Mouse (Mus musculus) heart, postnatal 14 days (tissue): Measurements from ENCODE around the gene Traf2. TPM values are rescaled to one million over a fixed set of nuclear protein-coding genes. Genes with fewer than 3 reads are reported as not detected.
A peak's percentile ranks its signal among the peaks of the same experiment; 100 is the strongest.

Experiments used
- DNase-seq, 2 experiments: peaks; one replicate each; pipeline ENCODE4 v3.0.0; 2021 to 2022
- intact Hi-C: fragments of 180-260 bp; cut with DNase I; formaldehyde crosslinking; loops from one replicate; pipeline ENCODE4 v1.15.1; 2025
- total RNA-seq, 2 experiments: library from RNA; stranded (reverse); gene quantifications; 2 replicates each; pipeline ENCODE4 v1.2.3; 2021

Gene Traf2
- total RNA-seq, 2 experiments from 2014 or later = 16.6 to 16.7 TPM

GRCm38 (mm10) chr2:25500071-25500575 lies 46.6 kb downstream of the Traf2 start:
- intact Hi-C loops = no loop called here
- DNase-seq = no peak

DNA sequence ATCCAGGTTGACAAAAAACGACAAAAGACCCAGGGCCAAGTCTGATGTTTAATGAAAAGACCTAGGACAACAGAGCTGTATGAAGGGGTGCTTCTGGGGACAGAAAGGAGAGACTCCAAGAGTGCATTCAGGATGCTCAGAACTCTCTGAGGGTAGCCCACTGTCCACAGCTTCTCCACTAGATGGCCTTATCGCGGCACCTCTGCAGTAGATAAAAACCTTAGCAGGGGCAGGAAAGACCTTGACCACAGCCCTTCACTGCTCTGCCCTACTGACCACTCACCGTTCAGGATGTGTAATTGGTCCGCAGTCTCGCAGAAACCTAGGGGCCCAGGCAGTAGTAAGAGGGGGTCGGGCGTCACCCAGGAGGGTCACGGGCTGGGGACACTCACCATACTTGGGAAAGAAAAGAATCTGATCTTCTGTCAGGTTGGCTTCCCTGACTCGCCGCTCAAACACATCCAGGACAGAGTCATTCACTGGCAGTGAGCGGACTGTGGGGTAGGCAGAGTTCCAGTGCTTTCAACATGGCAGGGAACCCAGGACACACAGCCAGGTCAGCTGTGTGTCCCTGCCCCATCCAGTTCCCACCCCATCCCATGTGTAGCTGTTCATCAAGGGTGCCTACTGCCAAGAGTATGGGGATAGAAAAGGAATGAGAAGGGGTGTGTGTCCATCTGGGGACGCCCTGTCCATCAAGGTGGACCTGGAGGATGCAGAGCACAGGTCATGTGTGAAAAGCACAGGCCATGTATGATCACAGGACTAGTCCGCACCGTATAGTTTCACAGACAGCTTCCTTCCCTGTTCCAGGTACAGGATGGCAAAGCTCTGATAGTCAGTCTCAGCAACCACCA lies 47.9 kb downstream of the Traf2 start:
- intact Hi-C loops = no loop called here
- DNase-seq = no peak

GRCm38 (mm10) chr2:25497846-25498575 lies 48.7 kb downstream of the Traf2 start:
- no peak for DNase-seq
- intact Hi-C loops = no loop called here

- intact Hi-C loops = no loop called here
These were observed 50.3 kb downstream of the Traf2 start for GRCm38 (mm10) chr2:25496462-25496861.

GRCm38 (mm10) chr2:25493476-25493961 lies 53.2 kb downstream of the Traf2 start, which contains the start of gene Lcn12:
Gene Lcn12, minus strand, starts transcription at chr2:25493911.
- intact Hi-C loops = no loop called here
- DNase-seq = no peak

More at GRCm38 (mm10) chr2:25496462-25496861, 50.3 kb downstream of the Traf2 start:
- no peak for DNase-seq

DNA sequence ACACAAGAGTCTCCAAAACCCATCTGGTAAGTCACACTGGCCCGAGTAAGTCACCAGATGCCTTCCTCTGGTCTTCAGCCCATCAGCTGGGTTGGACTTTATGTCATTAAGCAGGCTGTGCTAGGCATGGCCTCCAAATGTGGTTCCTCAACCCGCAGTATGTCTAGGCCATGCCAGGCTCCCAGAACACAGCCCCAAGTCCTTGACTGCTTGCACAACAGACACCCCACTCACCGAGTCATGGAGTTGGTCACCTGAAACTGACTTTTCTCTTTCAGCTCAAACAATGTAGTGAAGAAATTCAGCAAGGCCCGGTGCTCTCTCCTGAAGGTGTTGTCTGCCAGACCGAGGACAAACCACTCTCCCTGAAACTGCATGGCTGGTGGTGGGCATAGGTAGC lies 53.8 kb downstream of the Traf2 start:
- DNase-seq = no peak
- intact Hi-C loops = no loop called here

DNA sequence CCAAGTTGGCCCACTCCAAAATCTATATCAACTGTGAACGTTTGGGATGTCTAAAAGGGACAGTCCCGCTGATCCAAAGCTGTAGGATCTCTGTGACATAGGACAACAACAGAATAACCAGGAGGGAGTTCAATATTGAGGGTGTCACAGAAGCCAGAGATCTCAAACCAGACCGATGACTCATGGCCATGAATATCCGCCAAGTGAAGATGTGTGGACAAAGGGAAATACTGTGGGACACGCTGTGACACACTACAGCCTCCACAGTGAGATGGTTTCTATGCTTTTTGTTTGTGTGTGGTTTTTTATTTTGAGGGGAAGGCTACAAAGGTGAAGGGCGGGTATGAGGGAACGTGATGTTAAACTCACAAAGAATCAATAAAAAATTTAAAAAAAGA lies 58.1 kb downstream of the Traf2 start:
- no peak for DNase-seq
- intact Hi-C loops = no loop called here

GRCm38 (mm10) chr2:25487965-25488670 lies 58.6 kb downstream of the Traf2 start:
- DNase-seq = no peak
- intact Hi-C loops = no loop called here

- no peak for DNase-seq
These were observed 61.7 kb downstream of the Traf2 start for GRCm38 (mm10) chr2:25484901-25485647.

GRCm38 (mm10) chr2:25482969-25483368 lies 63.8 kb downstream of the Traf2 start:
- intact Hi-C loops = loop anchor here (1.0 kb wide), 1 partner anchor 61 kb away; no protein-coding TSS in a partner anchor
- peak; percentile 35 to 44 for DNase-seq

More at GRCm38 (mm10) chr2:25484901-25485647, 61.7 kb downstream of the Traf2 start:
- intact Hi-C loops = no loop called here

GRCm38 (mm10) chr2:25480541-25480940 lies 66.2 kb downstream of the Traf2 start:
- intact Hi-C loops = no loop called here
- no peak for DNase-seq

- intact Hi-C loops = no loop called here
These were observed 67.0 kb downstream of the Traf2 start for GRCm38 (mm10) chr2:25479551-25480311.

DNA sequence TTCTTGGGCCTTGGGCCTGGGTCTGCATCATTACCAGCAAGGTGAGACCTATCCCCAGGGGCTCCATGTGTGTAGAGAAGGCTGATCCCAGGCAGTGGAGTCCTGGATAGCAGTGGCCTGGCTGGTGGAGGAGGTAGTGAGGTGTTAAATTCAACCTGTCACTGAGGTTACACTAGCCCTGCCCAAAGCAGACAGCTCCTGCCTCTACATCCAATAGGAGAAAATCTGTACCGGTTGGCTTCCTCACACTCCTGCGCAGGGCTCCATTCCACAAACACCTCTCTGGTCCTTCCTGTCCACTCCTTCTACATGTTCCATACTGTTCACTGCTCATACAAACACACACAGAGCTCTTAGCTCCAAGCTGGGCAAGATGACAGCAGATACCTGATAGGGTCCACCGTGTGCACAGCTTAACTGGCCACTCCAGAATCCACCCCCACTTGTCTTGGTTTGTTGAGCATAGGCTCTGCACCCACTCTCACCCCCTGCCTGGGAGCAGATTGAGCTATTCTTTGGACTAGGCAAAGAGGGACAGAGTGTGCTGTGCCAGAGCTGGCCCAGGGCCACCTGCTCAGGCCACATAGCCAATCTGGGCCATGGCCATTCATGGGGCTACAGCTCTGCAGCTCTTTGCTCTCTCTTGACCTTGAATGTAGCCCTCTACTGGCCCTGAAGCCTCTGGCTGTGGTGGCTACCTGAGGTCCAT lies 68.6 kb downstream of the Traf2 start:
- peak; percentile 53 to 63 for DNase-seq
- intact Hi-C loops = no loop called here

More at GRCm38 (mm10) chr2:25479551-25480311, 67.0 kb downstream of the Traf2 start:
- DNase-seq = no peak

DNA sequence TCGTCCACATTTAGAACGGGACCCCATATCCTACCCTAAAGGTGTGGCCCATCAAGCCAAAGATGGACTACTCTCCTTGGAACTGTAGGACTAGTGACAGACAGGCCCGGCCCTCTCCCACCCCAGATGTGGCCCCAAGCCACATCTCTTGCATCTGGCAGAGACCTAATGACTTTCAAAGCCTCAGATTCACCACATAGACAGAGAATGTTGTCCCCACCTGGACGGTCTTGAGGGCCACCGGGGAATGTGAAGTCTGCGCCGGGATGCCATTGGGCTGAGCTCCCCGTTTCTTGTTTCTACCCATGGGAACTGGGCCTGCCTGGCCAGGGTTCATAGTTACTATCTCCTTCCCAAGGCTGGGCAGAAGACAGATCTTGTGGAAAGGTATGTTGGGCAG lies 69.2 kb downstream of the Traf2 start:
- DNase-seq = no peak
- intact Hi-C loops = no loop called here

- intact Hi-C loops = no loop called here
These were observed 74.2 kb downstream of the Traf2 start for GRCm38 (mm10) chr2:25472550-25472949.

DNA sequence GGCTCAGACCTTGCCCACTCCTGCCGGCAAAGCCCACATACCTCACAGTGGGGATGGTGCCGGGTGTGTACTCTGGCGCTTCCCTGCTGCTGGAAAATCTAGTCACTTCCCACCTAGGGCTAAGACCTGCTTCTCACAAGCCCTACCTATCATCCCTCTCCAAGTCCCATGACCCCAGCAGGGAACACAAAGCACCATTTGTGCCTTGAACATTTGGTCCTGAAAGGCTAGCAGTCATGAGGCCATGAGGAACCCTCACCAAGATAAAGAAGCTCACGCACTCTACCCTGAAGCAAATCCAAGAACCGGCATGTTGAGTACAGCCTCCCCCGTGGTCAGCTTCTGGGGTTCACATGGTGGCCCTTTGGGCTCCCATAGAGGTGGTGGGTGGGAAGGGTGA lies 76.8 kb downstream of the Traf2 start, which contains the start of gene Ptgds:
Ptgds (minus strand) TSS at position 78 of the 400 bp plus-strand sequence.
- intact Hi-C loops = no loop called here
- DNase-seq = no peak

More at GRCm38 (mm10) chr2:25472550-25472949, 74.2 kb downstream of the Traf2 start:
- DNase-seq = no peak

DNA sequence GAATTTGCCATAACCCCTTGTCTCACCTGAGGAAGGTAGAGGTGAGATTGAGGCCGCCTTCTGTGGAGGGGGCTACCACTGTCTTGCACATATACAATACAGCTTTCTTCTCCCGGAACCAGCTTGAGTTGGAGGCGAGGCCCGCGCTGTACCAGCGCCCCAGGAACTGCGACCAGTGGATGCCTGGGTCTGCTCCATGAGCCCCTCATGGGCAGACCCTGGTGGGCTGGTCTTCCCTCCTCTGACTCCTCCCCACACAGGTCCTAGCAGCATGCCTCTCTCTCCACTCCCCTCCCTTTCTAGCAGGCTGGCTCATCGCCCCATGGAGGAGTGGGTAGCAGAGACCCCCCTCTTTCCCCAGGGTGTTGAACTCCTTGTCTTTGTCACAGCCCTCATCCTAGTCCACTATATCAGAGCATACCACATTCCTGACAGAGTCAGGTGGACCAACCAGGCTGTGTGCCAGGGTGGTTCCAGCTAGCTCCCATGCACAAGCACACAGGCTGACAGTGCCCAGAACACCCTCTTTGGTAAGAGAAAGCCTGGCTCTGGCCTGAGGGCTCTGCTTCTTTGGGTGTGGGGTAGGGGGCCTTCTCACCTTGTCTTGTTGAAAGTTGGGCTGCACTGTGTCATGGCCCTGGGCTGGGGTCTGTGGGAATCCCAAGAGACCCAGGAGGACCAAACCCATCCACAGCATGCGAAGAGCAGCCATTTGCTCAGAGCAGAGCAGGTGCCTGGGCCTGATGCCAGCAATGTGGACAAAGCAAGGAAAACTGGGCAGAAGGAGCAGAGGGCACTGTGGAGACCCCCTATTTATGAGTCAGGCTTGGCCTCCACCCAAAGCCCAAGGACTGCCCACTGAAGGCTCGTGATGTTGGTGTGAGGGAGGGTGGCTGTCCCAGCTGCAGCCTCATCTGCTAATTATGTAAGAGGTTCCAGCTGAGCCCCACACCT lies 77.5 kb downstream of the Traf2 start:
- intact Hi-C loops = no loop called here
- DNase-seq = peak; percentile 49 to 65
